In the genomic region with DNA sequence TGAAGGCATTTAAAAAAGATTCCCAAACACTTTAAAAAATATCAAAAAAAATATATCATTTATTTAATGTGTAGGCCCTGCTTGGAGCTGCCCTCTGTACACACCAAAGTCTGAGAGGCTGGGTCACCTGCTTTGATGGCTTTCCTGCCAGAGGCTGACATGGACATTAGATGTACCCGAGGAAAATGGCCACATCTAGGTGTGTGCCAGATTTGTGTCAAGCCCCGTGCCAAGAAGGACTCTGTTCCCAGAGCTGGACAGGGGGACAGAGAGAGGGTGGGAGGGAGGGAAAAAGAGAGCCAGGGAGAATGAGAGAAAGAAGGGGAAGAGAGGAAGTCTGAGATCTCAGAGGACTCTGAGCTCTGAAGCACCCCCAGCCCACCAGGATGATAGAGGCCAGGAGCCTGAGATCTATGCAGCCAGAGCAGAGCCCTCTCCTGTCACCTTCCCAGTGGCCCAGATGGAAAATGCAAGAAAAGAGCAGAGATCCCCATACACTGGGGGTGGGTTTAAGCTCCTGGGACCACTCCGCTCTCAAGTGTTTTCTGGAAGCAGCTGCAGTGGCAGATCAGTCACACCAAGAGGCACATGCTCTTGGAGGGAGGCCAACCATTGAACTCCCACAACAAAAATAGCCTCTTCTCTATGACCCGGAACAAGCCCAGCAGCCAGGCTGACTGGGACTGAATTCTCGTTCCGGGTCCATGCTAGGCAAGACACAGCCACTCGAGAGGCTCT, we compare ENCODE assay signal across 8 mouse cellular contexts. TPM values are rescaled to one million over a fixed set of nuclear protein-coding genes. Genes with fewer than 3 reads are reported as not detected.
DNase-seq lines count a peak whose midpoint lies in the region; ATAC-seq and TF ChIP-seq lines count a peak whose summit lies in the region.
"Had no signal": no experiment of that assay in that cellular context is flagged by ENCODE, and none has a peak within 500 bp of the region (broad histone marks: within the 10 kb centered on the region; RNA-seq: fewer than 3 reads in every experiment).

No protein-coding gene starts in this region.

- no peak overlapping the region for H3K9ac ChIP-seq in hindbrain, postnatal 0 days (replicated peaks; ENCODE audit: low read length)
- H3K9ac ChIP-seq in midbrain, postnatal 0 days (replicated peaks; ENCODE audit: low read length, poor library complexity, severe bottlenecking), result no peak overlapping the region
- H3K9ac ChIP-seq: liver, embryonic 13.5 days had no signal

- no peaks in the 10 kb centered on the region for H3K27me3 ChIP-seq in hindbrain, postnatal 0 days (ENCODE audit: insufficient read depth, low read length)
- H3K27me3 ChIP-seq in midbrain, postnatal 0 days (ENCODE audit: insufficient read depth, low read length), result no peaks in the 10 kb centered on the region
- H3K27me3 ChIP-seq: liver, embryonic 13.5 days had no signal

- DNase-seq in NIH3T3 (ENCODE audit: low read depth), result peak; percentile 59
- peak; percentile 91 for DNase-seq in brain, adult 2 months (ENCODE audit: low read depth, low spot score)
- DNase-seq in gastrocnemius, adult 2 months, result peak; percentile 85
- DNase-seq in hindbrain, postnatal 0 days (ENCODE audit: low spot score), result peak; percentile 90
- peak; percentile 73 for DNase-seq in left cerebral cortex, adult 11 months (ENCODE audit: low spot score)
- DNase-seq in midbrain, postnatal 0 days (ENCODE audit: low spot score), result peak; percentile 93
- DNase-seq in thymus, postnatal 4 days, result no peak
- DNase-seq: liver, embryonic 13.5 days had no signal

- peak overlapping the region; percentile 96 for H3K27ac ChIP-seq in gastrocnemius, adult 2 months
- peak overlapping the region; percentile 80 for H3K27ac ChIP-seq in hindbrain, postnatal 0 days
- peak overlapping the region; percentile 62 for H3K27ac ChIP-seq in midbrain, postnatal 0 days (ENCODE audit: low read depth, low read length)
- H3K27ac ChIP-seq: liver, embryonic 13.5 days had no signal

- H3K4me1 ChIP-seq in hindbrain, postnatal 0 days (ENCODE audit: insufficient read depth, low read length), result peaks cover 19% of the 10 kb centered on the region; the same call in 1 of the 2 replicates
- no peaks in the 10 kb centered on the region for H3K4me1 ChIP-seq in midbrain, postnatal 0 days (ENCODE audit: insufficient read depth, low read length)
- H3K4me1 ChIP-seq: liver, embryonic 13.5 days had no signal

- peaks cover 11% of the 10 kb centered on the region for H3K36me3 ChIP-seq in hindbrain, postnatal 0 days (ENCODE audit: insufficient read depth, low read length)
- H3K36me3 ChIP-seq in midbrain, postnatal 0 days (ENCODE audit: insufficient read depth, low read length), result peaks cover 31% of the 10 kb centered on the region

- ATAC-seq in hindbrain, postnatal 0 days, result peak; percentile 91
- peak; percentile 77 for ATAC-seq in midbrain, postnatal 0 days (ENCODE audit: low FRiP score)

- WGBS in hindbrain, postnatal 0 days, result 16% methylated on average over 7 of the region's 7 CpGs
- 35% methylated on average over 7 of the region's 7 CpGs for WGBS in midbrain, postnatal 0 days

- intact Hi-C loops in gastrocnemius, adult 2 months (cut with DNase I), result no loop called here

- no peak overlapping the region for H3K4me2 ChIP-seq in hindbrain, postnatal 0 days (ENCODE audit: low read depth, low read length)
- H3K4me2 ChIP-seq in midbrain, postnatal 0 days (ENCODE audit: low read depth, low read length, poor library complexity, severe bottlenecking), result no peak overlapping the region
- H3K4me2 ChIP-seq: liver, embryonic 13.5 days had no signal

- H3K9me3 ChIP-seq in hindbrain, postnatal 0 days (ENCODE audit: low read length), result no peaks in the 10 kb centered on the region
- no peaks in the 10 kb centered on the region for H3K9me3 ChIP-seq in midbrain, postnatal 0 days (ENCODE audit: low read length)
- H3K9me3 ChIP-seq: liver, embryonic 13.5 days had no signal

- 0 out of 2 replicates have a peak, but pooled peaks have one; percentile 2 for TF ChIP-seq CTCF in gastrocnemius, adult 2 months (IDR thresholded peaks at IDR 0.05)
- TF ChIP-seq CTCF in hindbrain, postnatal 0 days (IDR thresholded peaks at IDR 0.05; ENCODE audit: low read depth), result no peak; the same call in 1 of the 2 replicates
- TF ChIP-seq CTCF in midbrain, postnatal 0 days (IDR thresholded peaks at IDR 0.05), result no peak

- peak overlapping the region; percentile 61 for H3K4me3 ChIP-seq in gastrocnemius, adult 2 months
- no peak overlapping the region for H3K4me3 ChIP-seq in hindbrain, postnatal 0 days (ENCODE audit: low read length)
- H3K4me3 ChIP-seq in midbrain, postnatal 0 days (ENCODE audit: low read depth, low read length), result no peak overlapping the region
- H3K4me3 ChIP-seq: liver, embryonic 13.5 days had no signal

RNA-seq across cellular contexts. Expression of a gene that starts 19.7 kb away (rescaled TPM):
- 10 to 100 TPM; 10.3 to 26.9 TPM for total RNA-seq in gastrocnemius, adult 2 months (2021)
- 18.1 and 22.2 TPM in 2 replicates for total RNA-seq in hindbrain, postnatal 0 days (2014; rRNA removed)
- polyA plus RNA-seq in hindbrain, postnatal 0 days (2015; fragmentation: Nextera tagmentation; extraction: Ambion mirVana), result 3.0 and 3.6 TPM in 2 replicates
- total RNA-seq in midbrain, postnatal 0 days (2014; rRNA removed), result 7.4 and 10.6 TPM in 2 replicates
- polyA plus RNA-seq in midbrain, postnatal 0 days (2015; fragmentation: Nextera tagmentation; extraction: Ambion mirVana), result 2.0 and 2.1 TPM in 2 replicates

RNA-seq across cellular contexts. Expression of a gene that starts 21.4 kb away (rescaled TPM):
- 10 to 100 TPM; 32.9 to 34.7 TPM for total RNA-seq in gastrocnemius, adult 2 months (2021)
- total RNA-seq in hindbrain, postnatal 0 days (2014; rRNA removed), result 45.8 and 47.6 TPM in 2 replicates
- 6.1 and 6.4 TPM in 2 replicates for polyA plus RNA-seq in hindbrain, postnatal 0 days (2015; fragmentation: Nextera tagmentation; extraction: Ambion mirVana)
- 40.0 and 41.7 TPM in 2 replicates for total RNA-seq in midbrain, postnatal 0 days (2014; rRNA removed)
- polyA plus RNA-seq in midbrain, postnatal 0 days (2015; fragmentation: Nextera tagmentation; extraction: Ambion mirVana), result 6.7 and 6.9 TPM in 2 replicates

RNA-seq across cellular contexts. Expression of a gene that starts 24.9 kb away (rescaled TPM):
- 1 to 10 TPM in 1 of 2 experiments, under 1 TPM in 1; 0.61 to 3.2 TPM for total RNA-seq in gastrocnemius, adult 2 months (2021)
- total RNA-seq in hindbrain, postnatal 0 days (2014; rRNA removed), result 1.3 and 1.6 TPM in 2 replicates
- 1.3 and 1.5 TPM in 2 replicates for polyA plus RNA-seq in hindbrain, postnatal 0 days (2015; fragmentation: Nextera tagmentation; extraction: Ambion mirVana)
- 0.33 and 1.4 TPM in 2 replicates for total RNA-seq in midbrain, postnatal 0 days (2014; rRNA removed)
- polyA plus RNA-seq in midbrain, postnatal 0 days (2015; fragmentation: Nextera tagmentation; extraction: Ambion mirVana), result 0.68 and 0.85 TPM in 2 replicates

RNA-seq across cellular contexts. Expression of a gene that starts 37.4 kb away (rescaled TPM):
- total RNA-seq in gastrocnemius, adult 2 months (2021), result 1 to 10 TPM; 1.1 to 1.5 TPM
- total RNA-seq in hindbrain, postnatal 0 days (2014; rRNA removed), result 22.5 and 26.7 TPM in 2 replicates
- 21.7 and 25.6 TPM in 2 replicates for polyA plus RNA-seq in hindbrain, postnatal 0 days (2015; fragmentation: Nextera tagmentation; extraction: Ambion mirVana)
- total RNA-seq in midbrain, postnatal 0 days (2014; rRNA removed), result 24.0 and 26.2 TPM in 2 replicates
- polyA plus RNA-seq in midbrain, postnatal 0 days (2015; fragmentation: Nextera tagmentation; extraction: Ambion mirVana), result 23.1 and 24.1 TPM in 2 replicates

RNA-seq across cellular contexts. Expression of a gene that starts 42.1 kb away (rescaled TPM):
- 1 to 10 TPM; 3.8 to 5.6 TPM for total RNA-seq in gastrocnemius, adult 2 months (2021)
- 3.0 and 13.6 TPM in 2 replicates for total RNA-seq in hindbrain, postnatal 0 days (2014; rRNA removed)
- polyA plus RNA-seq in hindbrain, postnatal 0 days (2015; fragmentation: Nextera tagmentation; extraction: Ambion mirVana), result 0.32 TPM in 1 of 2 replicates, not detected in the other
- 2.7 and 12.7 TPM in 2 replicates for total RNA-seq in midbrain, postnatal 0 days (2014; rRNA removed)
- polyA plus RNA-seq in midbrain, postnatal 0 days (2015; fragmentation: Nextera tagmentation; extraction: Ambion mirVana), result not detected in 2 replicates
